Mouse (Mus musculus): Measurements from ENCODE around the gene Gm21818.
"Not testable (repeated sequence)": the region's sequence is repeated elsewhere in the genome, so short reads cannot be mapped to it uniquely, and the experiment has no call there.

DNA sequence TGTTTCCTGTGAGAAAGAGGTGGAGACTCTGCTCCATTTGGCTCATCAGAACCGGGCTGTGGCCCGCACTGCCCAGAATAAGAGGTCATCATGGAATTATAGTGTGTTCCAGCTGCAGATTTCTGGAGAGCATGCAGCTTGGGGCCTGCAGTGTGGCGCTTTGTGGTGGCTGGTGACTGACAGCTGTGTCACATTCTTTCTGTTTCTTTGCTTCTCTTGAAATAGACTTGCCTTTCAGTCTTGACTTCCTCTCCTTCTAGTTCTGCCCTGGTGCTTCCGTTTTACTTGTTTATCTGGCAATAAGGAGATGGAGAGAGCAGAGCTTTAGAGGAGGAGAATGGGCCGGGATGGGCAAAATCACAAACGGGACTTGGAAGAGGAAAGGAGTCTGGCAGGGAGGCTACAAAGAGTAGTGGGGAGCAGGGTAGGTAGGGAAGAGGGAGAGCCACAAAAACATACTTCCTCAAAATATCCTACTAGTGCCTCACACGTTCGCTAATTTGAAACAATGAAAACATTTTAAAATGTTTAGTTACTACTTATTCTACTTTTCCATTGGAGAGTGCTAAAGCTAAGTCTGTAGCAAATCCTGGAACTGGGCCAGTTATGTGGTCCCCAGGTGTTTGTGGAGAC lies 24.1 kb downstream of the Gm21818 start:
- not testable (repeated sequence) for TF ChIP-seq CTCF, EP300 (IDR thresholded peaks at IDR 0.05; ENCODE audit: low read depth)
